Mouse (Mus musculus) hematopoietic multipotent progenitor cell, adult 10-12 weeks (in vitro differentiated cells): Measurements from ENCODE around the gene Adgb. TPM values are rescaled to one million over a fixed set of nuclear protein-coding genes. Genes with fewer than 3 reads are reported as not detected.

Experiments used
- polyA plus RNA-seq: library from polyadenylated mRNA; stranded (reverse); fragments of >175 nt; gene quantifications from 2 replicates; pipeline ENCODE4 v1.2.3, GENCODE M21; 2012; ENCODE audit warnings: low replicate concordance

Adgb gene
- polyA plus RNA-seq, result 0.02 TPM in 1 of 2 replicates, not detected in the other

DNA sequence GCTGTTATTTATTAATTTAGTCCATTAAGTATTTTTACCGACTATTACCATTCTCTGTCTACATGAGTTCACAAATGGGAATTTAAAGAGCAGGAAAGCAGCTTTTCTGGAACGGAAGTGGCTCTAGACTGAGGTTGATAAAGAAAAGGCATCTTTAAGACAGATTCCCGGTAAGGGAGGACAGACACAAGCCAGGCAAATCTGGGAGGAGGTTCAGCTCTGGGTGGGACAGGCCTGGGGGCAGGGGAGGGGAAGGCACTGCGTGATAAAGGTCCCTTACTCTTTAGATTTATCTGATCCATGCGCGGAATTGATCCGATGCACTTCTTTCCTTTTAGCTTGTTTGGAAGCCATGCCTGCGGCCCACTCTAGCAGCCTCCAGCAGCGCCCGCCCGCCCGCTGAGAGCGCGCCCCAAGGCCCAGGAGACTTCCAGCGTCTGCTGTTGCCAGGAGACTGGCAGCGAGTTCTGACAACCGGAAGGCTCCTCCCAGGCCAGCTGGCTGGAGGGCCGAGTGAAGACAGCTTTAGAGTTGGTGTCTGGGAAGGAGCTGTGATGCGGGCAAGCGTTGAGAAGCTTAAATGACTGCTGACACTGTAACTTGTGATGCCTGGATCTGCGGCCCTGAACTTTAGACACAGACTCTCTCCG is at the start of gene Adgb:
Gene Adgb (minus strand): TSS at position 366 of the 650 bp plus-strand sequence.

Other genes with a start within 250 kb of the Adgb start
- 10.8 and 29.8 TPM in 2 replicates for gene Rab32, start 85.9 kb upstream of the Adgb start, polyA plus RNA-seq
- not detected in 2 replicates for gene Gm10944, start 209.0 kb upstream of the Adgb start, polyA plus RNA-seq